Mouse (Mus musculus): Measurements from ENCODE around the gene Twsg1.

The Twsg1 gene

DNA sequence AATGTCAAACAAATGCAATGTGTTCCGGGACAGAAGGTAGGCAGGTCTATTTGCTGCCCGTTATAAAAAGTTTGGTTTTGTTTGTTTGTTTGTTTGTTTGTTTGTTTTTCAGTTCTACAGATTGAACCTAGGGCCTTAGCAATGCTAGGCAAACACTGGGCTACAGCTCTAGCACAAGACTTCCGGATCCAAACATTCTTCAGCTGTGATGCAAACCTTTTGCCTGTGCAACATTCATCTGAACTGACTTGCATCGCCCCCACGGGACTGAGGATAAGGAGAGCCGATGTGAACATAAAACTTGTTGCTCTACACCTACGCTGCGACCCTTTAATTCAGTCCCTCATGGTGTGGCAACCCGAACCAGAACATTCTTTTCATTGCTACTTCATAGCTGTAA, 64.5 kb downstream of the Twsg1 start:
- no peak for DNase-seq (ENCODE audit: low read depth, low spot score)

DNA sequence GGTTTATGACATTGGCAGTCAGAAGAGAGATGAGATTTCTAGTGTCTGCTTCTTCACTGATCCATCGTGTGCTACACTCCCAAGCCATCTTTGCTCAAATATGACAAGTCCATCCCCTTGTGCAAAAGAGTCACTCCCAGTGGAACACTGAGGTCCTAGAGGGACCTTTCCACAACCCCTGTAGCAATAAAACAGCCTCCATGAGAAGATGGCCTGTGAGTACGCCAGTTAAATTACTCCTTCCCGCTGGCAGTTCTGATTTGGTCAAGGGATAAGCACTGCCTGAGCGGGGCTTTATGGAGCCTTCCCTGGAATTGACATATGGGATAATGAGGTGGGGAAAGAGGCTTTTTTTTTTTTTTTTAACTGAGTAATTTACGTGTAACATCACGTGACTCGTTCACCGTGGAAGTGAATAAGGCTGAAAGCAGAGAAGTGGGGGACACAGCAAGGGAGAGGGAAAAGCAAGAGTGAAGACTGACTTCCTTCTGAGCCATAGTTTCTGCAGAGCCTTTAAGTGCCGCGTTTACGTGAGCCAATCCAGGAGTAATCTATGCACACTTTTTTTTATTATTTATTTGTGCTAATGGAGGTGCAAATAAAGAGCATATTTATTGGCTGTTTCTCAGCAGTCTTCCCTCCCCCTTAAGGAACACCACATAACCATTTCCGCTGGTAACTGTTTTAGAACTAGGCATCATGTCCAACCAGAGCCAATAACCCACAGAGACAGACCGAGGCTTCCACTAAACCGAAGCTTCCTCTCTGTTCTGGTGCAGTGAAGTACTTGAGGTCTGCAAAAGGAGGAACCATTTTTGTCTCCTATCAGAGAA, 65.1 kb downstream of the Twsg1 start, which contains the start of gene Ralbp1:
Gene Ralbp1 (minus strand): TSS at position 102 of the 833 bp plus-strand sequence.
- peak; percentile 44 for DNase-seq (ENCODE audit: low read depth, low spot score)

DNA sequence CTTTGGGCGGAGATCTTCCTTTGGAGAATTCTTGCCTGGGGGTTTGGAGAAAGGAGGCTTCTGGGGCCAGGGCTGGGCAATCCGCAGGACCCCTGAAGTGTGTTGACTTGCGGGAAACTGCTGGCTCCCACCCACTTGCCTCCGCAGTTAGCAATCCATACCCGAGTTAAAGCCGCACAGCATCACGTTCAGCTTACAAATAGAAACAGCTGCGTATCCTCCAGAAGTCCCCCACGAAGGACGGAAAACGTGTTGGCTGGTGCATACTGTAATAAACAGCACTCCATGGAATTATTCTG, 65.7 kb downstream of the Twsg1 start:
- DNase-seq (ENCODE audit: low read depth, low spot score): no peak

DNA sequence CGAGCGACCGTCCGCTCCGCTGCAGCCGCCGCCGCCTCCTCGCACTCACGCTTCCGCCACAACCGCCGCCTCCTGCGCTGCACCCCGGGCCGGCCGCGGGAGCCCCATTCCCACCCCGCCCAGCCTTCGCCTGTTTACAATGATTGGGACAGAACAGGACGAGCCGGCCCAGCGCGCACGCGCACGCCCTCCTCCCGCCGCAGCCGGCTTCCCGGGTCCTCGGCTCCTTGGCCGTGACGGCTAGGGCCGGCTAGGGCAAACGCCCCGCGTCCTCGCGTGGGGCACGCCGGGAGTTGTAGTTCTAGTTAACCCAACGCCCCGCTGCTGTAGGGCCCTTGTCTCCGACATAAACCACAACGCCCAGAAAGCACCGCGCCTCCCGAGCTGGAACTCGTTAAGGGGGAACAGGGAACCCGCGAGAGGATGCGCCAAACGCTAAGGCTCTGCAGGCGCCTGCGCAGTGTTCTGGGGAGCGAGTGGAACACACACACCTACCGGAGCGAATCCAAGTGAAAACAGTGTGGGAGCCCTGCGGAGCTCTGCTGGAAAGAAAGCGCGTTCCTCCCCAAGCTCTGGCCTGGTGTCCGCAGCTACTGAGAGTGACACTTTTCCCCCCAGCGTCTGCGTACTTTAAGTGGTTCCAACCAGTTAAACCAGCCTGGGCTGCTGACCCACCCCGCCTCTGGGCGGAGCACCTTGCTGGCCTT, 66.2 kb downstream of the Twsg1 start:
- DNase-seq (ENCODE audit: low read depth, low spot score): peak; percentile 98

DNA sequence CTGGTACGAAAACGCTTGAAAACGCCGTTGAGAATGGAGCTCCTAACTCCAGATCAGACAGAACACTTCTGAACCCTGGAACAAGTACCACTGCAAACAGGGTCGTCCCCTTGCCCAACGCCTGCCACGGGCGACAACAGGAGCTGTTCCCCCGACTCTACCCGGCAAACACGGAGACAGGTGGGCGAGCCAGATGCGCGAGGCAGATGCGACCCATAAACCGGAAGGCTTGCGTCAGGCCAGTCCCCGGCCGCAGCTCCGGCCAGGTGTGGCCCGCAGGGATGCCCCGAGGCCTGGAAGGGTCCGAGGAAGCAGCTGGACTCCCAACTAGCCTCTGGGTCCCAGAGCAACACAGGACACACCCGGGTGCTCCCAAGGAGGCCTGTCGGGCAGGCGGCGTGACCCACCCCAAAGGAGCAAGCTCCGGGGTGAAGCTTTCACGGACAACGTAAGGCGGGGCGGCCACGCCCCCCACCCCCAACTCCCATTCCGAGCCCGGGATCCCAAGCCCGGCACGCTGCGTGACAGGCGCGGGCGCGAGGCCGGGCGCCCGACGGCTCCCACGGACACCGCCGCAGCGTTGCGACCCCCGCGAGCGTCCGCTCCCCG, 66.9 kb downstream of the Twsg1 start:
- peak; percentile 90 for DNase-seq (ENCODE audit: low read depth, low spot score)

DNA sequence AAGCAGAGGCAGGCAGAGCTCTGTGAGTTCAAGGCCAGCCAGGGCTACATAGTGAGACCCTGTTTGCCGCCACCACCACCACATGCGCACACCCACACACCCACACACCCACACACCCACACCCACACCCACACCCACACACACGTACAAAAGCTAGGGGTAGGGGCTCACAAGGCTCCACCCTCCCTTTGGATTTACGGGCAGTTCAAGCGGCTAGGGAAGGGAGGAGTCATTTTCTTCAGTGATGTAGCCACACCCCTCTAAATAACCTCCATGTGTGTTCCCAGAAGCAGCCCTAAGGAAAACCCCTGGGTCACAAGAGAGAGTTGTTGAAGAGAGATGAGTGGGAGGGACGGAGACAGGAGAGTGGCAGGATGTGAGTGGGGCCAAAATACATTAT, 74.0 kb downstream of the Twsg1 start:
- DNase-seq (ENCODE audit: low read depth, low spot score): no peak

DNA sequence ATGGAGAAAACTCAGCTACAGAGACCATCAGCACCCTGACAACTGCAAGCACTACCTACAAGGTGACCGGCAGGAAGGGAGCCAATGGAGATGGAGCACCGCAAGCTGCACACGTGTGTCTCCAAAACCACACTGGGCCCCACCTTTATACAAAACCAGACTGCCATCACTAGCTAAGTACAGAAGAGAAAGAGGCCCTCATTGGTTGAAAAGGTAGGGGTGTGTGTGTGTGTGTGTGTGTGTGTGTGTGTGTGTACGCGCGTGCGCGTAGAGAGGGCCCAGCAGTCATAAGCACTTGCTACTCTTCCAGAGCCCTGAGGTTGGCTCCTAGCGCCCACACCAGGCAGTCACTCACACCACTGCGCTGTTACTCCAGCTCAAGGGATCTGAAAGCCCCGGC, 77.2 kb downstream of the Twsg1 start:
- DNase-seq (ENCODE audit: low read depth, low spot score): no peak

DNA sequence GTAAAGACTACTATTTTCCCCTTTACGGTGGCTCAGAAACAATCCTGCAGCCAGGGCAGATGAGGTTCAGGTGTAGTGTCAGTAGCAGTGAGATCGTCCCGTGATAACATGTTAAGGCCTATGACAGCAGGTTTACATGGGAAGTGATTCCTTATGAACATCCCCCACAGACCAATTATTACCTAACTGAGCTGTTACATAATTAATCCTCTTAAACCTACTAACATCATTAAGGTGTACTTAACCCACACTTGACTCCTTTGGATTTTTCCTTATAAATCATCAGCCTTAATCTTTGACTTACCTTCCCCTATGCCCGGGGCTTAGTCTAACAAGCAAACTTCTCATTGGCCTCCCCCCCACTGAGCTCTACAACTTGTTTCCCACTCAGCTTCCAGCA, 77.9 kb downstream of the Twsg1 start:
- DNase-seq (ENCODE audit: low read depth, low spot score): no peak

DNA sequence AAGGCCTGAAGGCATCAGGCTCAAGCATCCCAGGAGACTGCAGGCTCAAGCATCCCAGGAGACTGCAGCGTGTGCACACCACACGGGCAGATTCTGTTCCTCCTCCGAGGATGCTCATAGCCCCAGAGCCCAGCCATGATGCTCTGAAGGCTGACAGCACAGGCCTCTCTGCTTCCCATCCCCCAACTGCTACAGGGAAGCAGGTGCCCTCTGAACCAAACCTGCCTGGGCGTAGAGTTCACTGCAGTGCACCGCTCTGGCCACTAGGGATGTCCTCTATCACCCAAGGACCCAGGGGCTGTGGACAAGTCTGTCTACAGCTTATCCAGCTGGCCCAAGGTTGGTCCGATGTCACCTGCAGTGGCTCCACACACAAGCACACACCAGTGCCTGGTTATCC, 78.4 kb downstream of the Twsg1 start:
- peak; percentile 75 for DNase-seq (ENCODE audit: low read depth, low spot score)

DNA sequence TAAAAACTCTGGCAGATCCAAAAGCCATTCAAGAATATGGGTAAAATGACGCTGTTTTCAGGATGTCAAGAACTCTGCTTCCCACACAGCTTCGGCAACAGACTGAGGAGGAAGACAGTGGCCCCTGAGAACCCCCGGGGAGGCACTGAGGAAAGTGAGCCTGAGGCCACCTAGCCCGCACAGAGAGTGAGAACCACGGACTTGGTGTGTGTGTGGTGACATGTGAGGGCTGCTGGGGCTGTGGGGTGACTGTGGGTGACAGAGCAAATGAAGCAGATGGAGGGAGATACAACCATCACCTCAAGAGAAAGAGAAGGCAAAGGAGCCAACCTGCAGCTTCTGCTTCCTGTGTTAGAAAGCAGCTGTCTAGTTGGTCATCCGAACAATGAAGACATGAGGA, 79.0 kb downstream of the Twsg1 start:
- no peak for DNase-seq (ENCODE audit: low read depth, low spot score)
